Mouse (Mus musculus): ENCODE results near the gene Apaf1. TPM values are rescaled to one million over a fixed set of nuclear protein-coding genes. Genes with fewer than 3 reads are reported as not detected.

The Apaf1 gene
- polyA plus RNA-seq, 1 experiment from 2014 or later = 19.3 TPM

GRCm38 (mm10) chr10:90969355-90970174 is 113.0 kb downstream of the Apaf1 start:
- peak overlapping the region; percentile 18 for H3K9ac ChIP-seq
- whole genome bisulfite sequencing = 3% methylated on average over 71 of the region's 72 CpGs
- ATAC-seq (ENCODE audit: borderline replicate concordance, extremely low read depth, low FRiP score, low TSS enrichment) = peak; percentile 47; the same call in 1 of the 2 replicates

GRCm38 (mm10) chr10:90968247-90968646 is 114.3 kb downstream of the Apaf1 start:
- H3K9ac ChIP-seq = no peak overlapping the region
- 89% methylated on average over 10 of the region's 10 CpGs for WGBS
- peaks cover 10% of the 10 kb centered on the region for H3K4me1 ChIP-seq
- no peak overlapping the region for H3K4me2 ChIP-seq
- H3K4me3 ChIP-seq = no peak overlapping the region
- no peaks in the 10 kb centered on the region for H3K9me3 ChIP-seq
- no peak for ATAC-seq (ENCODE audit: borderline replicate concordance, extremely low read depth, low FRiP score, low TSS enrichment)
- H3K36me3 ChIP-seq = no peaks in the 10 kb centered on the region
- H3K27me3 ChIP-seq = peaks cover 51% of the 10 kb centered on the region
- no peak overlapping the region for H3K27ac ChIP-seq

More at GRCm38 (mm10) chr10:90969355-90970174, 113.0 kb downstream of the Apaf1 start:
- Histone ChIP-seq H3K4me2 (peak overlapping the region; percentile 89), H3K27me3 (peaks cover 51% of the 10 kb centered on the region), H3K36me3 (no peaks in the 10 kb centered on the region), H3K9me3 (no peaks in the 10 kb centered on the region), H3K4me1 (peaks cover 10% of the 10 kb centered on the region), H3K27ac (no peak overlapping the region), H3K4me3 (peak overlapping the region; percentile 44)

GRCm38 (mm10) chr10:90966821-90967220 is 115.7 kb downstream of the Apaf1 start:
- Histone ChIP-seq H3K36me3 (no peaks in the 10 kb centered on the region), H3K27me3 (peaks cover 48% of the 10 kb centered on the region), H3K4me3 (no peak overlapping the region), H3K9ac (no peak overlapping the region), H3K27ac (no peak overlapping the region), H3K9me3 (no peaks in the 10 kb centered on the region), H3K4me2 (no peak overlapping the region), H3K4me1 (peaks cover 10% of the 10 kb centered on the region)
- no peak for ATAC-seq (ENCODE audit: borderline replicate concordance, extremely low read depth, low FRiP score, low TSS enrichment)
- WGBS = 3% methylated on average over 9 of the region's 9 CpGs

GRCm38 (mm10) chr10:90965671-90966315 is 116.8 kb downstream of the Apaf1 start:
- 50% methylated on average over 14 of the region's 14 CpGs for WGBS
- Histone ChIP-seq H3K4me1 (peaks cover 10% of the 10 kb centered on the region), H3K27me3 (peaks cover 43% of the 10 kb centered on the region), H3K4me2 (no peak overlapping the region), H3K36me3 (no peaks in the 10 kb centered on the region), H3K4me3 (no peak overlapping the region), H3K9ac (no peak overlapping the region), H3K27ac (no peak overlapping the region), H3K9me3 (no peaks in the 10 kb centered on the region)
- no peak for ATAC-seq (ENCODE audit: borderline replicate concordance, extremely low read depth, low FRiP score, low TSS enrichment)

GRCm38 (mm10) chr10:90964511-90964910 is 118.1 kb downstream of the Apaf1 start:
- peaks cover 3% of the 10 kb centered on the region for H3K4me1 ChIP-seq
- H3K27ac ChIP-seq = no peak overlapping the region
- 25% methylated on average over 9 of the region's 9 CpGs for whole genome bisulfite sequencing
- no peak overlapping the region for H3K4me2 ChIP-seq
- no peaks in the 10 kb centered on the region for H3K9me3 ChIP-seq
- peaks cover 36% of the 10 kb centered on the region for H3K27me3 ChIP-seq
- no peaks in the 10 kb centered on the region for H3K36me3 ChIP-seq
- H3K4me3 ChIP-seq = no peak overlapping the region
- ATAC-seq (ENCODE audit: borderline replicate concordance, extremely low read depth, low FRiP score, low TSS enrichment) = no peak; the same call in 1 of the 2 replicates
- H3K9ac ChIP-seq = no peak overlapping the region

- ATAC-seq (ENCODE audit: borderline replicate concordance, extremely low read depth, low FRiP score, low TSS enrichment) = no peak
- Histone ChIP-seq H3K27me3 (peaks cover 5% of the 10 kb centered on the region; the same call in 1 of the 2 replicates), H3K27ac (no peak overlapping the region), H3K4me3 (no peak overlapping the region), H3K4me1 (no peaks in the 10 kb centered on the region), H3K9ac (no peak overlapping the region), H3K4me2 (no peak overlapping the region), H3K9me3 (no peaks in the 10 kb centered on the region), H3K36me3 (no peaks in the 10 kb centered on the region)
- 74% methylated on average over 7 of the region's 7 CpGs for WGBS
These were observed 122.2 kb downstream of the Apaf1 start for GRCm38 (mm10) chr10:90960374-90960773.

- WGBS = 58% methylated on average over 6 of the region's 6 CpGs
- H3K27ac ChIP-seq = no peak overlapping the region
- ATAC-seq (ENCODE audit: borderline replicate concordance, extremely low read depth, low FRiP score, low TSS enrichment) = no peak
These were observed 128.7 kb downstream of the Apaf1 start for GRCm38 (mm10) chr10:90953821-90954220.

GRCm38 (mm10) chr10:90953103-90953709 is 129.4 kb downstream of the Apaf1 start:
- Histone ChIP-seq H3K9me3 (no peaks in the 10 kb centered on the region), H3K4me1 (no peaks in the 10 kb centered on the region), H3K4me3 (no peak overlapping the region), H3K27ac (no peak overlapping the region), H3K9ac (no peak overlapping the region), H3K27me3 (no peaks in the 10 kb centered on the region), H3K36me3 (no peaks in the 10 kb centered on the region), H3K4me2 (no peak overlapping the region)
- WGBS = 80% methylated on average over 15 of the region's 15 CpGs
- no peak for ATAC-seq (ENCODE audit: borderline replicate concordance, extremely low read depth, low FRiP score, low TSS enrichment)

More at GRCm38 (mm10) chr10:90953821-90954220, 128.7 kb downstream of the Apaf1 start:
- no peak overlapping the region for H3K4me3 ChIP-seq
- H3K27me3 ChIP-seq = no peaks in the 10 kb centered on the region
- no peaks in the 10 kb centered on the region for H3K36me3 ChIP-seq
- H3K4me1 ChIP-seq = no peaks in the 10 kb centered on the region
- no peak overlapping the region for H3K9ac ChIP-seq
- no peaks in the 10 kb centered on the region for H3K9me3 ChIP-seq
- no peak overlapping the region for H3K4me2 ChIP-seq

- WGBS = 90% methylated on average over 18 of the region's 18 CpGs
- ATAC-seq (ENCODE audit: borderline replicate concordance, extremely low read depth, low FRiP score, low TSS enrichment) = no peak
- no peaks in the 10 kb centered on the region for H3K27me3 ChIP-seq
These were observed 134.8 kb downstream of the Apaf1 start for GRCm38 (mm10) chr10:90947608-90948373.

GRCm38 (mm10) chr10:90947043-90947442 is 135.5 kb downstream of the Apaf1 start:
- WGBS = 86% methylated on average over 6 of the region's 6 CpGs
- H3K4me2 ChIP-seq = no peak overlapping the region
- H3K36me3 ChIP-seq = no peaks in the 10 kb centered on the region
- H3K27me3 ChIP-seq = no peaks in the 10 kb centered on the region
- H3K4me3 ChIP-seq = no peak overlapping the region
- no peak overlapping the region for H3K27ac ChIP-seq
- no peak overlapping the region for H3K9ac ChIP-seq
- ATAC-seq (ENCODE audit: borderline replicate concordance, extremely low read depth, low FRiP score, low TSS enrichment) = no peak
- no peaks in the 10 kb centered on the region for H3K4me1 ChIP-seq
- H3K9me3 ChIP-seq = no peaks in the 10 kb centered on the region

More at GRCm38 (mm10) chr10:90947608-90948373, 134.8 kb downstream of the Apaf1 start:
- Histone ChIP-seq H3K27ac (no peak overlapping the region), H3K9ac (no peak overlapping the region), H3K4me3 (no peak overlapping the region), H3K4me1 (no peaks in the 10 kb centered on the region), H3K4me2 (no peak overlapping the region), H3K9me3 (no peaks in the 10 kb centered on the region), H3K36me3 (no peaks in the 10 kb centered on the region)

GRCm38 (mm10) chr10:90942001-90942700 is 140.4 kb downstream of the Apaf1 start:
- H3K9ac ChIP-seq = no peak overlapping the region
- no peaks in the 10 kb centered on the region for H3K4me1 ChIP-seq
- H3K4me2 ChIP-seq = no peak overlapping the region
- H3K27ac ChIP-seq = no peak overlapping the region
- no peak overlapping the region for H3K4me3 ChIP-seq
- WGBS = 71% methylated on average over 14 of the region's 14 CpGs
- ATAC-seq (ENCODE audit: borderline replicate concordance, extremely low read depth, low FRiP score, low TSS enrichment) = no peak
- no peaks in the 10 kb centered on the region for H3K9me3 ChIP-seq
- no peaks in the 10 kb centered on the region for H3K27me3 ChIP-seq
- H3K36me3 ChIP-seq = no peaks in the 10 kb centered on the region

Data from lung, embryonic 15.5 days (tissue).